Mouse (Mus musculus): ENCODE measurements at regions not wholly inside any gene's neighbourhood (a gene's known extent, or its start where the extent isn't known, plus 50 kb on each side); places are given as distances from the start of the nearest gene placed in this dataset.

GRCm38 (mm10) chr2:128232027-128232426 is 106.2 kb downstream of the Bcl2l11 start:
- Histone ChIP-seq H3K4me1 (ENCODE audit: control insufficient read depth, insufficient read depth, low read length) (no peaks in the 10 kb centered on the region), H3K27me3 (ENCODE audit: control insufficient read depth, insufficient read depth, low read length) (no peaks in the 10 kb centered on the region), H3K4me3 (replicated peaks; ENCODE audit: insufficient read depth, low read depth, low read length) (no peak overlapping the region), H3K27ac (ENCODE audit: insufficient read depth, low read length) (no peak overlapping the region)
- TF ChIP-seq POLR2A (IDR thresholded peaks at IDR 0.05; ENCODE audit: borderline replicate concordance, insufficient read depth, low read length) (no peak), CTCF (IDR thresholded peaks at IDR 0.05; ENCODE audit: borderline replicate concordance, insufficient read depth, low read depth, low read length) (no peak)
- DNase-seq, result no peak
- WGBS, result 82% methylated on average over 3 of the region's 3 CpGs

GRCm38 (mm10) chr2:128235127-128235526 is 109.3 kb downstream of the Bcl2l11 start:
- Histone ChIP-seq H3K4me1 (ENCODE audit: control insufficient read depth, insufficient read depth, low read length) (no peaks in the 10 kb centered on the region), H3K27me3 (ENCODE audit: control insufficient read depth, insufficient read depth, low read length) (no peaks in the 10 kb centered on the region), H3K4me3 (replicated peaks; ENCODE audit: insufficient read depth, low read depth, low read length) (no peak overlapping the region), H3K27ac (ENCODE audit: insufficient read depth, low read length) (no peak overlapping the region)
- WGBS, result 76% methylated on average over 8 of the region's 8 CpGs
- no peak for DNase-seq
- no peak for TF ChIP-seq POLR2A (IDR thresholded peaks at IDR 0.05; ENCODE audit: borderline replicate concordance, insufficient read depth, low read length)
- TF ChIP-seq CTCF (IDR thresholded peaks at IDR 0.05; ENCODE audit: borderline replicate concordance, insufficient read depth, low read depth, low read length), result no peak

GRCm38 (mm10) chr2:128239451-128239850 is 113.6 kb downstream of the Bcl2l11 start:
- WGBS, result 95% methylated on average over 4 of the region's 4 CpGs
- TF ChIP-seq CTCF (IDR thresholded peaks at IDR 0.05; ENCODE audit: borderline replicate concordance, insufficient read depth, low read depth, low read length) (no peak), POLR2A (IDR thresholded peaks at IDR 0.05; ENCODE audit: borderline replicate concordance, insufficient read depth, low read length) (no peak)

GRCm38 (mm10) chr2:128240054-128240453 is 114.2 kb downstream of the Bcl2l11 start:
- 92% methylated on average over 4 of the region's 4 CpGs for WGBS
- no peak for DNase-seq
- no peak overlapping the region for H3K4me3 ChIP-seq (replicated peaks; ENCODE audit: insufficient read depth, low read depth, low read length)
- TF ChIP-seq POLR2A (IDR thresholded peaks at IDR 0.05; ENCODE audit: borderline replicate concordance, insufficient read depth, low read length), result no peak
- TF ChIP-seq CTCF (IDR thresholded peaks at IDR 0.05; ENCODE audit: borderline replicate concordance, insufficient read depth, low read depth, low read length), result no peak
- H3K4me1 ChIP-seq (ENCODE audit: control insufficient read depth, insufficient read depth, low read length), result peaks cover 1% of the 10 kb centered on the region; the same call in 1 of the 2 replicates
- no peak overlapping the region for H3K27ac ChIP-seq (ENCODE audit: insufficient read depth, low read length)
- H3K27me3 ChIP-seq (ENCODE audit: control insufficient read depth, insufficient read depth, low read length), result no peaks in the 10 kb centered on the region

More at GRCm38 (mm10) chr2:128239451-128239850, 113.6 kb downstream of the Bcl2l11 start:
- Histone ChIP-seq H3K4me3 (replicated peaks; ENCODE audit: insufficient read depth, low read depth, low read length) (no peak overlapping the region), H3K27me3 (ENCODE audit: control insufficient read depth, insufficient read depth, low read length) (no peaks in the 10 kb centered on the region), H3K4me1 (ENCODE audit: control insufficient read depth, insufficient read depth, low read length) (no peaks in the 10 kb centered on the region), H3K27ac (ENCODE audit: insufficient read depth, low read length) (no peak overlapping the region)
- DNase-seq, result no peak

- Histone ChIP-seq H3K27me3 (ENCODE audit: control insufficient read depth, insufficient read depth, low read length) (no peaks in the 10 kb centered on the region), H3K27ac (ENCODE audit: insufficient read depth, low read length) (no peak overlapping the region), H3K4me3 (replicated peaks; ENCODE audit: insufficient read depth, low read depth, low read length) (no peak overlapping the region), H3K4me1 (ENCODE audit: control insufficient read depth, insufficient read depth, low read length) (peaks cover 2% of the 10 kb centered on the region)
- 85% methylated on average over 9 of the region's 9 CpGs for WGBS
- TF ChIP-seq CTCF (IDR thresholded peaks at IDR 0.05; ENCODE audit: borderline replicate concordance, insufficient read depth, low read depth, low read length), result no peak
- TF ChIP-seq POLR2A (IDR thresholded peaks at IDR 0.05; ENCODE audit: borderline replicate concordance, insufficient read depth, low read length), result no peak
- no peak for DNase-seq
Observed at GRCm38 (mm10) chr2:128240536-128241279, 114.9 kb downstream of the Bcl2l11 start.

- no peak for TF ChIP-seq POLR2A (IDR thresholded peaks at IDR 0.05; ENCODE audit: borderline replicate concordance, insufficient read depth, low read length)
- TF ChIP-seq CTCF (IDR thresholded peaks at IDR 0.05; ENCODE audit: borderline replicate concordance, insufficient read depth, low read depth, low read length), result no peak
- Histone ChIP-seq H3K27ac (ENCODE audit: insufficient read depth, low read length) (no peak overlapping the region), H3K4me3 (replicated peaks; ENCODE audit: insufficient read depth, low read depth, low read length) (no peak overlapping the region), H3K27me3 (ENCODE audit: control insufficient read depth, insufficient read depth, low read length) (no peaks in the 10 kb centered on the region), H3K4me1 (ENCODE audit: control insufficient read depth, insufficient read depth, low read length) (peaks cover 2% of the 10 kb centered on the region)
- DNase-seq, result no peak
- 64% methylated on average over 3 of the region's 3 CpGs for WGBS
Observed at GRCm38 (mm10) chr2:128241280-128241665, 115.4 kb downstream of the Bcl2l11 start.

- WGBS, result 8% methylated on average over 10 of the region's 10 CpGs
- Histone ChIP-seq H3K27ac (ENCODE audit: insufficient read depth, low read length) (no peak overlapping the region), H3K27me3 (ENCODE audit: control insufficient read depth, insufficient read depth, low read length) (no peaks in the 10 kb centered on the region), H3K4me3 (replicated peaks; ENCODE audit: insufficient read depth, low read depth, low read length) (no peak overlapping the region), H3K4me1 (ENCODE audit: control insufficient read depth, insufficient read depth, low read length) (peaks cover 2% of the 10 kb centered on the region)
- TF ChIP-seq CTCF (IDR thresholded peaks at IDR 0.05; ENCODE audit: borderline replicate concordance, insufficient read depth, low read depth, low read length) (peak; percentile 56; the same call in 1 of the 2 replicates), POLR2A (IDR thresholded peaks at IDR 0.05; ENCODE audit: borderline replicate concordance, insufficient read depth, low read length) (no peak)
- peak; percentile 88 to 93 for DNase-seq
Observed at GRCm38 (mm10) chr2:128245544-128245943, 119.7 kb downstream of the Bcl2l11 start.

- WGBS, result 86% methylated on average over 4 of the region's 4 CpGs
- Histone ChIP-seq H3K27me3 (ENCODE audit: control insufficient read depth, insufficient read depth, low read length) (no peaks in the 10 kb centered on the region), H3K27ac (ENCODE audit: insufficient read depth, low read length) (no peak overlapping the region), H3K4me3 (replicated peaks; ENCODE audit: insufficient read depth, low read depth, low read length) (no peak overlapping the region), H3K4me1 (ENCODE audit: control insufficient read depth, insufficient read depth, low read length) (peaks cover 2% of the 10 kb centered on the region)
- TF ChIP-seq POLR2A (IDR thresholded peaks at IDR 0.05; ENCODE audit: borderline replicate concordance, insufficient read depth, low read length) (no peak), CTCF (IDR thresholded peaks at IDR 0.05; ENCODE audit: borderline replicate concordance, insufficient read depth, low read depth, low read length) (no peak)
- no peak for DNase-seq
Observed at GRCm38 (mm10) chr2:128247967-128248366, 122.1 kb downstream of the Bcl2l11 start.

Data from cerebellum, adult 2 months (tissue).